Mouse (Mus musculus) neural tube, embryonic 14.5 days (tissue): ENCODE measurements around the gene Taar4. TPM values are rescaled to one million over a fixed set of nuclear protein-coding genes. Genes with fewer than 3 reads are reported as not detected.

Experiments used
- ATAC-seq: fragments of 200-750 bp; cut with Nextera tagmentation; 2 replicates; pipeline ENCODE4 v1.8.0; 2017; ENCODE audit warnings: low read depth, mild to moderate bottlenecking, moderate TSS enrichment, moderate library complexity
- H3K27ac ChIP-seq: fragments of 300-500 bp; sonication (generic); 2 replicates; pipeline ENCODE4 v1.5.1; 2014; ENCODE audit warnings: low read depth, mild to moderate bottlenecking, control low read depth, low read length, moderate library complexity, mixed read lengths
- H3K27me3 ChIP-seq: fragments of 300-500 bp; sonication (generic); 2 replicates; pipeline ENCODE4 v1.6.1; 2014; ENCODE audit warnings: low read length; ENCODE audit not compliant: control insufficient read depth, insufficient read depth
- H3K36me3 ChIP-seq: fragments of 300-500 bp; sonication (generic); 2 replicates; pipeline ENCODE4 v1.6.1; 2014; ENCODE audit warnings: low read length, mixed read lengths; ENCODE audit not compliant: control insufficient read depth, insufficient read depth
- H3K4me1 ChIP-seq: fragments of 300-500 bp; sonication (generic); 2 replicates; pipeline ENCODE4 v1.6.1; 2014; ENCODE audit warnings: low read length; ENCODE audit not compliant: control insufficient read depth, insufficient read depth
- H3K4me2 ChIP-seq: fragments of 300-500 bp; sonication (generic); 2 replicates; pipeline ENCODE4 v1.6.1; 2014; ENCODE audit warnings: mild to moderate bottlenecking, low read depth, low read length, control low read depth
- H3K4me3 ChIP-seq: fragments of 300-500 bp; sonication (generic); 2 replicates; pipeline ENCODE4 v1.5.1; 2014; ENCODE audit warnings: low read depth, low read length, control low read depth, mixed read lengths
- H3K9ac ChIP-seq: fragments of 300-500 bp; sonication (generic); replicated peaks from 2 replicates; pipeline ENCODE4 v1.6.1; 2014; ENCODE audit warnings: low read depth, mild to moderate bottlenecking, control low read depth, low read length, mixed read lengths
- H3K9me3 ChIP-seq: fragments of 300-500 bp; sonication (generic); 2 replicates; pipeline ENCODE4 v1.6.1; 2016; ENCODE audit warnings: low read length; ENCODE audit not compliant: control insufficient read depth
- WGBS: fragments of 180-500 bp; shearing (Covaris S2); extraction: QIAGEN DNeasy Blood & Tissue Kit; methylation state at CpG from one replicate; pipeline ENCODE4 v1.1.7; 2014; 5-methylcytosine and 5-hydroxymethylcytosine counted together
- polyA plus RNA-seq: library from polyadenylated mRNA; unstranded; fragments of >200 nt; fragmentation: Nextera tagmentation; extraction: Ambion mirVana; gene quantifications from 2 replicates; pipeline ENCODE4 v1.2.1, GENCODE M21; 2014

Gene Taar4
- polyA plus RNA-seq = not detected in 2 replicates

DNA sequence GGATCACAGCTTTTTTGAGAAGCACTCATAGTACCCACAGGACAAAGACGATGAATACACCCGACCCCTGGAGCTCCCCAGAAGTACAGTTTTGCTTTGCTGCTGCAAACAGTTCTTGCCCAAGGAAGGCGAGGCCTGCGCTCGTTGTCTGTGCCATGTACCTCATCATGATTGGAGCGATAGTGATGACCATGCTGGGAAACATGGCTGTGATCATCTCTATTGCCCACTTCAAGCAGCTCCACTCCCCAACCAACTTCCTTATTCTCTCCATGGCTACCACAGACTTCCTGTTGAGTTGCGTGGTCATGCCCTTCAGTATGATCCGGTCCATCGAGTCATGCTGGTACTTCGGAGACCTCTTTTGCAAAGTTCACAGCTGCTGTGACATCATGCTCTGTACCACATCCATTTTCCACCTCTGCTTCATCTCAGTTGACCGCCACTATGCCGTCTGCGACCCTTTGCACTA, at the start of gene Taar4:
Gene Taar4, plus strand, starts transcription at position 51 of the 472 bp plus-strand sequence.
- 91% methylated on average over 13 of the region's 13 CpGs for WGBS
- ATAC-seq = no peak
- no peaks in the 10 kb centered on the region for H3K4me1 ChIP-seq
- H3K9me3 ChIP-seq = no peaks in the 10 kb centered on the region
- H3K27ac ChIP-seq = no peak within 1 kb of the TSS
- H3K4me2 ChIP-seq = no peak within 1 kb of the TSS
- H3K9ac ChIP-seq = no peak within 1 kb of the TSS
- no peaks in the 10 kb centered on the region for H3K36me3 ChIP-seq
- H3K27me3 ChIP-seq = no peaks in the 10 kb centered on the region
- H3K4me3 ChIP-seq = no peak within 1 kb of the TSS

DNA sequence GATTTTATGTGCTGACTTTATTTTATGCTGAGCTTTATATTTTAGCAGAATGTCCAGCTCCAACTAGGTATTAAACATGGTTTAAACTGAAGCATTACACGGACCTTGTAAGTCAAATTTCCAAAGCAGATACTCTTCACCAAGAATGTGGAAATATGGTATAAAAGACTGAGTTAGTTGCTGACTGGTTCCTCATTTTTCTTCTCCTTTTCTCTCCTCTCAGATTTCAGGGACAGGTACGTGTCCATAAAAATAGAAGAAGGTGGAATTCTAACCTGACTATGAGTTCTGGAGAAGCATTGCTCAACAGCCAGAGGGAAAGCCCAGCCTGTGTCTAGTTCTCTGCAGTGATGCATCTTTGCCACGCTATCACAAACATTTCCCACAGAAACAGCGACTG, 40.2 kb upstream of the Taar4 start, which contains the start of gene Taar1:
Gene Taar1, plus strand, starts transcription at position 301 of the 400 bp plus-strand sequence.
- no peaks in the 10 kb centered on the region for H3K4me1 ChIP-seq
- 92% methylated on average over 4 of the region's 4 CpGs for WGBS
- H3K4me2 ChIP-seq = no peak within 1 kb of the TSS
- H3K27me3 ChIP-seq = no peaks in the 10 kb centered on the region
- H3K9ac ChIP-seq = no peak within 1 kb of the TSS
- no peak for ATAC-seq
- H3K4me3 ChIP-seq = no peak within 1 kb of the TSS
- H3K9me3 ChIP-seq = no peaks in the 10 kb centered on the region
- H3K27ac ChIP-seq = no peak within 1 kb of the TSS
- H3K36me3 ChIP-seq = no peaks in the 10 kb centered on the region

DNA sequence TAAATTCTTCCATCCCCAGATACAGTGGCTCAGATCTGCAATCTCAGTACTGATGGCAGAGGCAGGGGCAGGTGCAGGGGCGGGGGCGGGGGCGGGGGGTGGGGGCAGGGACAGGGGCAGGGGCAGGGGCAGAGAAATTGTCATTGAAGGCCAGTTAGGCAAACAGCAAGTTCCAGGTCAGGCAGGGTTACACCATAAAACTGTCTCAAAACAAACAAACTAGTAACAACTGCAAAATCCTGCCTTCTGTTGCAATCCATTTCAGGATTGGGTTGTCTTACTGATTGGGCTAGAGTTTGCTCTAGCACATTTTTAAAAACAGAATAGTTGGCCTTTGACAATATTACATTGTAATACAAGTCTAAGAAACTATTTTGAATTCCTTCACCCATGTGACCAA, 37.8 kb upstream of the Taar4 start:
- ATAC-seq = no peak
- Histone ChIP-seq H3K4me1 (no peaks in the 10 kb centered on the region), H3K27ac (no peak overlapping the region), H3K36me3 (no peaks in the 10 kb centered on the region), H3K4me2 (no peak overlapping the region), H3K9me3 (no peaks in the 10 kb centered on the region), H3K4me3 (no peak overlapping the region), H3K27me3 (no peaks in the 10 kb centered on the region), H3K9ac (no peak overlapping the region)
- WGBS = 70% methylated on average over 3 of the region's 3 CpGs

DNA sequence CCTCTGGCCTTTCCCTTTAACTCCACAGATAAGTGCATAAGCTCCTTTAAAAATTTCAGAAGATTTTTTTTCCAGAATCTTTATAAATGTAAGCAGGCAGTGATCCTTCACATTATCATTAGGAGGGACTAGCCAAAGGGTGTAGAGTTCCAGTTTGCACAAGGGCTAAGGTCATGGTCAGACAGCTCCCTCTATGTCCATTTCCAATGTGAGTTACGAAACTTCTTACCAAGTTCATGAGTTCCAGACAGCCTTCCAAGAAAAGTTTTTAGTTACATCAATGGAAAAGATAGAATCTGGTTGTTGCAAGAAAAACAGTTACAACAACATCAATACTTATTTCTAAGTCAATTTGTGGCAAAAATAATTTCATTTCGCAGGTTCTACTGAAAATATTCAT, 36.4 kb upstream of the Taar4 start:
- no peak overlapping the region for H3K9ac ChIP-seq
- no peak overlapping the region for H3K4me2 ChIP-seq
- WGBS = 85% methylated on average over 2 of the region's 2 CpGs
- ATAC-seq = no peak
- H3K4me1 ChIP-seq = no peaks in the 10 kb centered on the region
- no peaks in the 10 kb centered on the region for H3K9me3 ChIP-seq
- H3K27me3 ChIP-seq = no peaks in the 10 kb centered on the region
- no peaks in the 10 kb centered on the region for H3K36me3 ChIP-seq
- no peak overlapping the region for H3K27ac ChIP-seq
- H3K4me3 ChIP-seq = no peak overlapping the region

DNA sequence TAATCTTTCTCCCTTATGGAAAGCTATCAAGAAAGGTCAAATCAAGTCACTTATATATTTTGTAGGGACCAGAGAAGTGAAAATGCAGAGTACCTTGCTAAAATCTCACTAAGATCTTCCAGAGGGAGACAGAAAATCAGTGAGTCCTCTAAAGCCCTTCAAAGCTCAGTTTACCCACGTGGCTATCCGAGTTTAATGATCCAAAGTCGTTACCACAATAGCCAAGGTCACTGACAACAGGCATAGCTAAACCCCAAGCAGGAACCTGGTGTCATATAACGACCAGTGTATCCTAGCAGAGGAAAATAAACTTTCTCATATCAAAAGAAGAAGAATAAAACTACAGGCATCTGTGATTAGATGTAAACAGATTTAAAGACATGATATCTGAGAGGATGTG, 22.7 kb upstream of the Taar4 start:
- 27% methylated on average over 4 of the region's 4 CpGs for WGBS
- no peaks in the 10 kb centered on the region for H3K27me3 ChIP-seq
- no peak for ATAC-seq
- H3K9ac ChIP-seq = no peak overlapping the region
- no peak overlapping the region for H3K4me3 ChIP-seq
- H3K27ac ChIP-seq = no peak overlapping the region
- no peaks in the 10 kb centered on the region for H3K36me3 ChIP-seq
- peak overlapping the region; percentile 24; the same call in 1 of the 2 replicates for H3K4me2 ChIP-seq
- H3K4me1 ChIP-seq = no peaks in the 10 kb centered on the region
- no peaks in the 10 kb centered on the region for H3K9me3 ChIP-seq

DNA sequence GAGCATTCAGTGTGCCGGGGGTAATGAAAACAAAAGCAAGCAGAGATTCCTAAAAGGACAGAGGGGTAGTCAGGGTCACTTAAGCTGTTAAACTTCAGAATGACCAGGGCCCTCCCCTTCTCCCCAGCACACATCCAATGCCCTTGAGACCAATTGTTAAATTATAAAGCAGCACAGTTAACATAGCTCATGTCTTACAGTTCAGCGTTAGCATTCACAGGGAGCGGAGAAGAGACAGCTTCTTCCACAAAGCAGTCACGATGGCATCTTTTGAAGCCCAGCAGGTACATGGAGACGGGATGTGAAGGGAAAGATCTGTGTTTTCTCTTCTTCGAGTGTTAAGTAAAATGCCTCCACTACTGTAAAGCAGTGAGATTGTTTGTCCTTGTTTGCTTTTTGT, 22.0 kb upstream of the Taar4 start, which contains the start of gene Taar2:
Gene Taar2, plus strand, starts transcription at position 261 of the 400 bp plus-strand sequence.
- H3K27me3 ChIP-seq = no peaks in the 10 kb centered on the region
- H3K9ac ChIP-seq = no peak within 1 kb of the TSS
- H3K4me1 ChIP-seq = no peaks in the 10 kb centered on the region
- WGBS = 14% methylated on average over 6 of the region's 6 CpGs
- ATAC-seq = peak; percentile 63
- no peaks in the 10 kb centered on the region for H3K36me3 ChIP-seq
- H3K9me3 ChIP-seq = no peaks in the 10 kb centered on the region
- peak within 1 kb of the TSS; percentile 24; the same call in 1 of the 2 replicates for H3K4me2 ChIP-seq
- H3K4me3 ChIP-seq = no peak within 1 kb of the TSS
- H3K27ac ChIP-seq = no peak within 1 kb of the TSS

DNA sequence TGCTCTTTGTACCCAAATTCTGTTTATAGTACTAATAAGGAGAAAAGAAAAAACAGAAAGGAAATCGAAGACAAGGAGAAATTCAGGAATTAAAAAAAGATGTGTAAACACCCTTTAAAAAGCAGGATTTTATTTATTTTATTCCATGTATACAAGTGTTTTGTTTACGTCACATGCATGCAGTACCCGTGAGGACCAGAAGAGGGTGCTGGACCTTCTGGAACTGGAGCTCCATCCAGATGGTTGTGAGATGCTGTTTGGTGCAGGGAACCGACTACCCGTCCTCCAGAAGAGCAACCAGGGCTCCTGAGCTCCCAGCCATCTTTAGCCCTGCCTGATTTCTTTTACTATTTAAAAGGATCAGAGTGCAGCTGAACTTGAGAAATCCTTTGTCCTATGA, 17.8 kb upstream of the Taar4 start:
- Histone ChIP-seq H3K27ac (no peak overlapping the region), H3K9me3 (no peaks in the 10 kb centered on the region), H3K4me2 (no peak overlapping the region), H3K9ac (no peak overlapping the region), H3K27me3 (no peaks in the 10 kb centered on the region), H3K4me3 (no peak overlapping the region), H3K4me1 (no peaks in the 10 kb centered on the region), H3K36me3 (no peaks in the 10 kb centered on the region)
- WGBS = 76% methylated on average over 5 of the region's 5 CpGs
- no peak for ATAC-seq

DNA sequence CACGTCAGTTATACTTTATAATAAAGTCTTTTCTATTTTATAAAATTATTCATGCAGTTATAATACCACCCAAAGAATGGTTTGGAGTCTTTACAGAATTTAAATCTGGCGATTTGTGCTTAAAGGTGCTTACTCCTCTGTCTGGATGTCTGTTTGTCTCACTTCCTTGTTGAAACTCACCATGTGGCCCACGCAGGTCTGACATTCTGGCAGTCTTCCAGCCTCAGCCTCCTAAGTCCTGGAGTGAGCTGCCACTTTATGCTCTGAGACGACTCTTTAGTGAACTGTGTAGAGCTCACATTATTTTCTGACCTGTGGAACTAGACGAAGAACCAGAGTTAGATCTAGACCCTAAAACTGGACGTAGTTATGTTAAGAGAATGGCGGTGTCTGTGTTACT, 12.3 kb upstream of the Taar4 start:
- H3K9me3 ChIP-seq = no peaks in the 10 kb centered on the region
- no peaks in the 10 kb centered on the region for H3K36me3 ChIP-seq
- H3K27me3 ChIP-seq = no peaks in the 10 kb centered on the region
- no peak overlapping the region for H3K4me2 ChIP-seq
- no peaks in the 10 kb centered on the region for H3K4me1 ChIP-seq
- ATAC-seq = no peak
- 74% methylated on average over 7 of the region's 7 CpGs for WGBS
- no peak overlapping the region for H3K4me3 ChIP-seq
- no peak overlapping the region for H3K9ac ChIP-seq
- no peak overlapping the region for H3K27ac ChIP-seq

DNA sequence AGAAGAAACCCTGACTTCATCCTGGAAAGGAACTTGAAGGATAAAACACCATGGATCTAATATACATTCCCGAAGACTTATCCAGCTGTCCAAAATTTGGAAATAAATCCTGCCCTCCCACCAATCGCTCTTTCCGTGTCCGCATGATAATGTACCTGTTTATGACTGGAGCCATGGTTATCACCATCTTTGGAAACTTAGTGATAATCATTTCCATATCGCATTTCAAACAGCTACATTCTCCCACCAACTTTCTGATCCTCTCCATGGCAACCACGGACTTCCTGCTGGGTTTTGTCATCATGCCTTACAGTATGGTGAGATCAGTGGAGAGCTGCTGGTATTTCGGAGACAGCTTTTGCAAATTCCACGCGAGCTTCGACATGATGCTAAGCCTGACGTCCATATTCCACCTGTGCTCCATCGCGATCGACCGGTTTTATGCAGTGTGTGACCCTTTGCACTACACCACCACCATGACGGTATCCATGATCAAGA, 10.7 kb upstream of the Taar4 start, which contains the start of gene Taar3:
Gene Taar3, plus strand, starts transcription at position 51 of the 498 bp plus-strand sequence.
- ATAC-seq = no peak
- Histone ChIP-seq H3K27ac (no peak within 1 kb of the TSS), H3K36me3 (no peaks in the 10 kb centered on the region), H3K9me3 (no peaks in the 10 kb centered on the region), H3K9ac (no peak within 1 kb of the TSS), H3K27me3 (no peaks in the 10 kb centered on the region), H3K4me2 (no peak within 1 kb of the TSS), H3K4me3 (no peak within 1 kb of the TSS), H3K4me1 (no peaks in the 10 kb centered on the region)
- WGBS = 85% methylated on average over 16 of the region's 16 CpGs
